Mouse (Mus musculus) gastrocnemius, postnatal 36 days (tissue): ENCODE data around the gene Hist1h2ah. TPM values are rescaled to one million over a fixed set of nuclear protein-coding genes. Genes with fewer than 3 reads are reported as not detected.

Experiments
- DNase-seq, 2 experiments: peaks; one replicate each; pipeline ENCODE4 v3.0.0; 2022
- intact Hi-C: fragments of 180-260 bp; cut with DNase I; formaldehyde crosslinking; loops from one replicate; pipeline ENCODE4 v1.15.1; 2025
- total RNA-seq, 2 experiments: library from RNA; stranded (reverse); gene quantifications; 2 replicates each; pipeline ENCODE4 v1.2.3; 2021

The Hist1h2ah gene
- total RNA-seq, 2 experiments from 2014 or later = 12.2 to 13.3 TPM

DNA sequence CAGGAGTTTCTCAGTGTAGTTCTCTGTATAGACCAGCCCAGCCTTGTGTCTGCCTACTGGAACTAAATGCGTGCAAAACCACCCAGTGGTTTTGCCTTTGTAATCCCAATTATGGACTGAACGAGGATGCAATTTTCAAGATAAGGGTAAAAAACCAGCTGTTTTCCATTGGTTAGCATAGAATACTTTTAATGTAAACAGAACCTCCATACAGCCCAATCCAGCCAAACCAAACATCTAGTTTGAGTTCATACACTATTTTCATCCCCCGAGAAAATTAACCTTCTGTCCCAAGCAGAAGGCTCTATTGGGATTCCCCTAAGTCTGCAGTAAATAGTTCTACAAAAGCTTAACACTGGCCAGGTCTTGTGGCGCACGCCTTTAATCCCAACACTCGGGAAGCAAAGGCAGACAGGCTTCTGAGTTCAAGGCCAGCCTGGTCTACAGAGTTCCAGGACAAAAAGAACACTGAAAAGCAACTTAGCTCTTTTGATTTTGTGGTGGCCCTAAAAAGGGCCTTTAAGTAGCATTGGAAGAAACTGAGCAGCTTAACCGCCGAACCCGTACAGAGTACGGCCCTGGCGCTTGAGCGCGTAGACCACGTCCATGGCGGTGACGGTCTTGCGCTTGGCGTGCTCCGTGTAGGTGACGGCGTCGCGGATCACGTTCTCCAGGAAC, 5.2 kb upstream of the Hist1h2ah start:
- intact Hi-C loops = loop anchor here (10.0 kb wide), 1 partner anchor 1714 kb away; the partner anchor contains the start of genes Hist1h2ab, Hist1h3b and Hist1h4b
- DNase-seq = no peak

DNA sequence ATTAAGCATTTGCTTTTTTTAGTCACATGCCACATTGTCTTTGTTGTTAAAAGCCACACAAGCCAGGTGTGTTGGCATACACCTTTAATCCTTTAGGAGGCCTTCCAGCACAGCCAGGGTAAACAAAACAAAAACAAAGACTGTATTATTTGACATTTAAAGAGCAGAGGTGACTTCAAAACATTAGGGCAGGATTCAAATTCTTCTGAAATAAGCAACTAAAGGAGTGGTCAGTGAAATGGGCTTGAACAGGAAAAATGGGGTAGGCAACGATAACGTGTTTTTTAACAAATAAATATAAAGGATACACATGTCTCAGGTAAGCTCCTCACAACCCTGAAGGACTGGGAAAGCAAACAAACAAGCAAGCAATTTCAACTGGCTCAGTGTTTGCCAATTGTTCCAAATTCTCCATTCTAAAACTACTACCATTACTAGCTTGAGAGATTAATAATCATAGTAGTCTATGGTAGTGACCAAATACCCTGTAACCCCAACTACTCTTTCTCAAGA, 4.6 kb upstream of the Hist1h2ah start:
- intact Hi-C loops = loop anchor here (10.0 kb wide), 2 partner anchors 215 to 1715 kb away; partner anchors contain the start of genes Hist1h2ab, Hist1h3b and Hist1h4b
- no peak for DNase-seq

DNA sequence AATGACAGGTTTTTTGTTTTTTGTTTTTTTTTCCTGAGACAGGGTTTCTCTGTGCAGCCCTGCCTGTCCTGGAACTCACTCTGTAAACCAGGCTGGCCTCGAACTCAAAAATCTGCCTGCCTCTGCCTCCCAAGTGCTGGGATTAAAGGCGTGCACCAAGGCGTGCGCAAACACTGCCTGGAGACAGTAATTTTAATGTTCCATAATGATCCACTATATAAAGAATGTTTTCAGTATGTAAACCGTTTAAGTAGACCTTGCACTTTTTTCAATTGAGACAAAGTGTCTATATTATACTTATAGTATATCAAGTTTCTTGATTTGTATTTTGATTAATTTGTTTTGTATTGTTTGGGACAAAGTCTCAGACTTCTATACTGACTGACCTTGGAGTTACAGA, 4.0 kb upstream of the Hist1h2ah start:
- intact Hi-C loops = loop anchor here (10.0 kb wide), 1 partner anchor 215 kb away; no protein-coding TSS in a partner anchor
- no peak for DNase-seq

DNA sequence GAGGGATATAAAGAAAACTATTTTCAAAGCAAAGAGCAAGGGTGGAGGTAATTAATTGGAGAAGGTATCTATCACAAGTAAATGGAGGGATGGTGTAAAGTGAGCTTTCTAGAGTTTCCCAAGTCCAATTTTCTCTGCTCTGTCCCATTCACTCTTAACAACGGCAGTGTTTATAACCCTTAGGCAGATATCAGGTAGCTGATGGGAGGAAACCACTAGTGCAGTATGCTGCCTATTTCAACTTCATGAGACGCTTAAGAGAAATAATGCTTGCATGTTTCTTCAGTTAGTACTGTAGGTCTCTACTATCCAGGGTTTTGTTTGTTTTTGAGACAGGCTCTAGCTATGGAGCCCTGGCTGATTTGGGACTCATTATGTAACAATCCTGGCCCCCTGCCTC, 2.0 kb upstream of the Hist1h2ah start:
- no peak for DNase-seq
- intact Hi-C loops = loop anchor here (10.0 kb wide), 1 partner anchor 213 kb away; no protein-coding TSS in a partner anchor

DNA sequence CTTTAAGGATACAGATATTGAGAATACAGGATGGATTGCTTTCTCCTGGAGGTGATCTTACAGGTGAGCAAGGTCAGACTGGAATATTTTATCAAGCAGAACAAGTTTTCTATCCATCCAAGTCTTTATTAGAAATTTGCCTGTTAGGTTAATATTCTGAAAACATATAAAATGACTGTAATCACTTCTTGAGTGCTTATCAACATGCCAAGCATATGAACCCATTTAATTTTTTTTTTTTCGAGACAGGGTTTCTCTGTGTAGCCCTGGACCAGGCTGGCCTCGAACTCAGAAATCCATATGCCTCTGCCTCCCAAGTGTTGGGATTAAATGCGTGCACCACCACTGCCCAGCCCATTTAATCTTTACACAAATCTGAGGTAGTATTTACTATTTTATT, 1.6 kb upstream of the Hist1h2ah start:
- DNase-seq = no peak
- intact Hi-C loops = loop anchor here (10.0 kb wide), 1 partner anchor 212 kb away; no protein-coding TSS in a partner anchor

DNA sequence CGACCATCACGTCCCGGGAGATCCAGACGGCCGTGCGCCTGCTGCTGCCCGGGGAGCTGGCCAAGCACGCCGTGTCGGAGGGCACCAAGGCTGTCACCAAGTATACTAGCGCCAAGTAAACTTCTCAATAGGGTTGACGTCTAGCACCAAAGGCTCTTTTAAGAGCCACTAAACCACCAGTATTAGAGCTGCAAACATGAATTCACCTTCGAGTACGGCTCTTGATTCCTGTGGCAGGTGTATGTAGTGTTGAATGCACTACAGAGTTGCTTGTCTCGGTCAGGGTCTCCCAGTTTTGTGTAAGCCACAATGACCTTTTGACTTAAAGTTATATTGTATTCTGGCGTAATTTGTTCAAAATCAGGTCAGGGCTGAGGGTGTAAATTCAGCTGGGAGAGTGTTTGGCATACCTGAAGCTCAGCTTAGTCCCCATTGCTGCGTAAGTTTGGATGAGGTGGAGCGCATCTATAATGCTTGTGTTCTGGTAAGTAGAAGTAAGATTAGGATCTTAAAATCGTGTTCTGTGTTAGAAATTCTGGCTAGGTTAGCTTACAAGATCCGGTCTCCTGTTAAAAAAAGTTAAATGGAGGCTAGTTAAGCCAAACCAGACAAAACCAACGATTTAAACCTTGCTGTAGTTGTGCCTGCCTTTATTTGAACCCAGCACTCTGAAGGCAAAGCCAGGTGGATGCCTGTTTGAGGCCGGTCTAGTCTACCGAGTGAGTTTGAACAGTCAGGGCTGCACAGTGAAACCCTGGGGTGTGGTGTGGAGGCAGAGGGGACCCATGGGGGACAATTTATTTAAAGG, 985 bp upstream of the Hist1h2ah start:
- intact Hi-C loops = loop anchor here (10.0 kb wide), 1 partner anchor 212 kb away; no protein-coding TSS in a partner anchor
- DNase-seq = no peak

DNA sequence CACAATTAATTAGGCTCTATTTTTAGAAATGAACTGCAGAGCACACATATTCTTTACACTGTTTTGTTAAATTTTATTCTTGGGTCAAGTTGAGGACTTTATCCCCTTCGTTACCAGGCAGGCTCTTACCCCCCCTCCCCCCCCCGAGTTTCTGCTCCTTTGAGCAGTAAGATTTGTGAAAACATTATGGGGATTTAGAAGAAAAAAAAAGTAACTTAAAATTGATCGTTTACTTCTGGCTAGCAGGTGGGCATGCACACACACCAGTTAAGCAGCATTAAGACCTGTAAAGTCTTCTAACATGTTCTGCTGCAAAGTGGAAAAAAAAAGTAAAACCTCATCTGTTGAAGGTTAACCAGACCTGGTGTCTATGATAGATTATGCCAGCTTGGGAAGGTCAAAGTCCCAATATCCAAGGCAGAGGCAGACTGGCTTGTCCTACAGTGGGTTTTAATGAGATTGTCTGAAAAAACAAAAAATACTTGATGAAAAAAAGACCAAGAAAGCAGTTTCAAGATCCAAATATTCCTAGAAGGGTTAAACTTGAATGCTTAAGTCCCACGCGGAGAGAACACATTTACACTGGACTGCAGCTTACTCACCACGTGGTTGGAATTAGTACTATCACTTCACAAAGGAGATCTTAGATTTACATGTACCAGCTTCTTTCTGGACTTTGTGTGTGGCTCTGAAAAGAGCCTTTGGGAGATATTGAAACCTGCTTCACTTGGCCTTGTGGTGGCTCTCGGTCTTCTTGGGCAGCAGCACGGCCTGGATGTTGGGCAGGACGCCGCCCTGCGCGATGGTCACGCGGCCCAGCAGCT, 713 bp downstream of the Hist1h2ah start:
- DNase-seq = no peak
- intact Hi-C loops = loop anchor here (10.0 kb wide), 1 partner anchor 210 kb away; no protein-coding TSS in a partner anchor

DNA sequence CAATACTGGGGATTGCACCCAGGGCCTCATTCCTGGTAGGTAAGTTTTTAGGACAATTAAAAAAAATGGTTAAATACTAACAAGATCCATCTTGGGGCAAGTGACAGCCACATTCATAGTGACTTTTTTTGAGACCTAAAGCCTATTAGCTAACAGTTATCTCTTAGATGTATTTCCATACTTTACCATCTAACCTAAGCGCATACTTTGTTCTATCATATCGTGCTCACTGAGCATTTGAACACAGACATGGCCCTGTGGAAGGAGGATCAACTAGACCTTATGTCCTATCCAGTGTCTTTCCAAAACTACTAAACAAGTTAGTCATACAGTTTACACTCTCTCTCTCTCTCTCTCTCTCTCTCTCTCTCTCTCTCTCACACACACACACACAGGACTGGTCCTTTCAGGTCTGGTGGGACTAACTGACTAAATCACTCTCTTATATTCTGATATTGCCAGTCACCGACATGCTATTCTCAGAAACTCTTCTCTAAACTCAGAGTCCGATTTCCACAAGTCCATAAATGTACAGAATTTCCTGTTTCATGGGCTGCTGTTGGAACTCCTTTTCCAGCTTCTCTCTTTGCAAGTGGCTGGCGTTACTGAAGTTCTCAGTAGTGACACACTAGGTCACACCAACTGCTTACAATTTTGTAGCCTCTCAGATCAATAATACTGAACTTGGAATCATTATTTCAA, 1.5 kb downstream of the Hist1h2ah start:
- no peak for DNase-seq
- intact Hi-C loops = loop anchor here (10.0 kb wide), 1 partner anchor 209 kb away; no protein-coding TSS in a partner anchor

DNA sequence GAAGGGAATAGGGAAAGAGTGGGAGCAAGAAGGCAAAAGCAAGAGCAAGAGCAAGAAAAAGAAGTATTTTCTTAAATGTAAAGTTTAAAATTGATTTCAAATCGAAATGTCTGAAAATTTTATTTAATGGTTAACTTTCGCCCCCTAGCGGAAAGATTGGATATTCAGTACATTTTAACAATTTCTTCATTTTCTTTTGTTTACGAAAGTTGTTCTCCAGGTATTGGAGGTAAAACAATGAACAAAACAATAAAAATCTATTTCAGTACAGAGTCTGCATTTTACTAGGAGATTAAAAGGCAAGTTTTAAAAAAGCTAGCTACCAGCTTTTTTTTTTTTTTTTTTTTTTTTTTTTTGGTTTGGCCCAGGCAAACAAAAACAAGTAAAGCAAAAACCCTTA, 4.9 kb downstream of the Hist1h2ah start:
- intact Hi-C loops = loop anchor here (10.0 kb wide), 1 partner anchor 206 kb away; no protein-coding TSS in a partner anchor

DNA sequence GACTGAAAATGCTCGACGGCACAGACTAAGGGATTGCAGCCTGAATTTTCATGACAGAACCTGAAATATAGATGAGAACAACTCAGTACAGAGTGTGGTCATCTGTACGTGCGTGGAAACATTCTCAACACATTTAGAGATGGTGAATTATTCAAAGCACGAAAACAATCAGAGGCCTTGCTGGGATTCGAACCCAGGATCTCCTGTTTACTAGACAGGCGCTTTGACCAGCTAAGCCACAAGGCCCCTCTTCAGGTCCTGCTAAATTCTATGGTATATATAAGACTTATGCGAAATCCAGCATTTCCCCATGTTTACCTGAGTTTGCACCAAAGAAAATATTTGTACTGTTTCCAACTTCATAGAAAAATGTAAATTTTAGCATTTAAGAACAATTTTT, 5.4 kb downstream of the Hist1h2ah start:
- DNase-seq = no peak
- intact Hi-C loops = loop anchor here (5.0 to 10.0 kb wide), 6 partner anchors 175 to 1487 kb away; no protein-coding TSS in a partner anchor

More for the DNA sequence above, 4.9 kb downstream of the Hist1h2ah start:
- DNase-seq = no peak

DNA sequence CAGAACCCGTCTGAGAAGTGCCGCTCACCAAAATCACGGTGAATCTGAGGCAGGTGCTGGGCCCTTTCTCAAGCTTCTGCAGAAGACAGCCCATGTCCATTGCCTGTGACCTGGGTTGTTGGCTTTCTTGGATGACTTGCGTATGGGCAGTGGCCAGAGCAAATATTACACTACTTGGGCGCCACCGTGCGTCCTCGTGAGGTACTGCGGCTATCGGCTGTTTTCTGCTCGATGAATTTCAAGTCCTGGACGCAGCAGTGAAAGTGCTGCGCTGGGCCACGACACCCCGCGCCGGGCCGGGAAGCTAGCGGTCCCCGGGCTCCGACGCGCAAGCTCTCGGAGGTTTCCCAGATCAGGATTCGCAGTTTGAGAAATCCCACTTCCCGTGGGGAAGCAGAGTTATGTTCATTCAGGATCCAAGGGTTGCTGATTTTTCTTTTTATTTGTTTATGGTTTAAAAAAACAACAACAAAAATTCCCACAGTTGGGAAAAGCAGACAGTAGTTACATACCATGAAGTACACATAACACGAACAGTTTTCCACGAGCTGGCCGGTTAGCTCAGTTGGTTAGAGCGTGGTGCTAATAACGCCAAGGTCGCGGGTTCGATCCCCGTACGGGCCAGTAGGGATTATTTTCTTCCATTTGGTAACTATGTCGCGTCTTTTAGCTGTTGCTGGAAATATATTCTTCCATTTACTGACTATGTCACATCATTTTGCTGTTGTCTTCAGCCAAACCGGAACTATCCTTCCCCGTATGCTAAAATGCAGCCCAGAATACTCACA, 6.5 kb downstream of the Hist1h2ah start:
- intact Hi-C loops = loop anchor here (1.0 to 10.0 kb wide), 6 partner anchors 55 to 1488 kb away; no protein-coding TSS in a partner anchor
- DNase-seq = peak; percentile 93 to 98

DNA sequence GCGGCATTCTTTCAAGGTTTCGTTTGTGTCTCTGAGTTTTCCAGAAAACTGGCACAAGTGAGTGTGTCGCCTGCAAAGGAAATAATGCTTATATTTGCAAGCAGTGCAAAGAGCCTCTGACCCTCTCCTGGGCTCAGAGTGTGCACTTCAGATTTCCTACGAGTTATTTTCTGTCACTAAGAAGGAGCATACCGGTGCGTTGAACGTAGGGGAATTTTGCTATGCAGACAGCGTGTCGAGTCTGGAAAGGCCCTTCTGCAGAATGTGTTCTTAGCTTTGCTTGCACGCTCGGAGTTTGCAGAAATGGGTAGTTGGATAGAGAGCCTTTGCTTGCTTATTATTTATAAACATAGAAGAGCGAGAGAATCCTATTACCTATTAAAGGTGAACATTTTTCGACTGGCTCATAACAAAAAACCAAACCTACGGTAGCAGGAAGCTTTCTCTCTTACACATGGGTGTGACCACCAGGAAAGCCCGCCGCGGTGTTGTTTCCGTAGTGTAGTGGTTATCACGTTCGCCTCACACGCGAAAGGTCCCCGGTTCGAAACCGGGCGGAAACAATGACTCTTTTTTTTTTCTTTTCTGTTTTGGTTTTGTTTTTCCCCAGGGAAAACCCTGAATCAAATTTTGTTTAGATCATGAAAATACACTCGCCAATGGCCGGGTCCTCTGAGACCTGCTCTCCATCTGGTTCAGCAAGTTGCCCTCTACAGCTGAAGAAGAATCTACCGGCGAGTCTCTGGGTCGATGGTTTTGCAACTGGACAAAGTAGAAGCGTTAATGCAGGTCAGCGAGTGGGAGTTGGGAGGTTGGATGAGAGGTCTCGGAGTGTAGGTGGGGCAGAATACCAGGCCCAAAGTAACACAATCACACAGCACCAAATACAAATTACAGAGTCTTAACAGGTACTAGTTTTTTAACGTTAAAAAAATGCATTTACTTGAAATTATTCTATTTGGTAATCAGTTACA, 9.0 kb downstream of the Hist1h2ah start:
- peak; percentile 67 to 81 for DNase-seq
- intact Hi-C loops = loop anchor here (5.0 to 10.0 kb wide), 5 partner anchors 172 to 1491 kb away; no protein-coding TSS in a partner anchor

DNA sequence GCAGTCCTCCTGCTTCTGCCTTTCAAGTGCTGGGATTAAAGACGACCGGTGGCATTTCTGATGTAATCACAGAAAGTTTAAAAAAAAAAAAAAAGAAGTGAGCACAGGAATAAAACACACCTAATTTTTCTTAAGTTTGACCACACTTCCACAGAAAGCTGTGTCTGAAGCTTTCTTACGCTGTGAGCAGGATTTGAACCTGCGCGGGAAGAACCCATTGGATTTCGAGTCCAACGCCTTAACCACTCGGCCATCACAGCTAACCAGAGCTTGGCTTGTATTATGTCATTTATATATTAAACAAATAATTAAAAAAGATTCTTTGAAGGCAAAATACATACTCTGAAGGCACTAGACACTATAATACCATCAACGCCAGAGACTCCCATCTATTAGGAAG, 13.1 kb downstream of the Hist1h2ah start:
- intact Hi-C loops = loop anchor here (5.0 to 10.0 kb wide), 2 partner anchors 167 to 1425 kb away; no protein-coding TSS in a partner anchor
- DNase-seq = peak; percentile 73

DNA sequence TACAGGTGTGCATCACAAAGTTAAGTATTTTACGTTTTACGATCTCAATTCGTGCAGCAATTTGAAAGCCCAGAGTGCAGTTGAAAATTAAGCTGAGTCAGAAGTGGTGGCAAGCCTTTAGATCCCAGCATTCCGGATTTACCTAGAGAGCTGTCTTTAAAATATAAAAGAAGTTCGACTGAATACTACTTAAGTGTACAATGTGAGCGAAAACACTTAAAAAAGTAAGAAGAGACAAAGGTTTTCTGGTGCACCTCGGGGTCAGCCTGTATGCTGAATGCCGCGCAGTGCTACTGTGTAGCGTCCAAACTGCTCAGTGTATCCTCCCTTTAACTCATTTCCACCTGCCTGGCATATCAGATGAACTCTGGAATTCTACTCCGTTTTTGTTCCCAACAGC, 13.8 kb downstream of the Hist1h2ah start:
- no peak for DNase-seq
- intact Hi-C loops = loop anchor here (2.0 to 10.0 kb wide), 3 partner anchors 47 to 1426 kb away; no protein-coding TSS in a partner anchor

DNA sequence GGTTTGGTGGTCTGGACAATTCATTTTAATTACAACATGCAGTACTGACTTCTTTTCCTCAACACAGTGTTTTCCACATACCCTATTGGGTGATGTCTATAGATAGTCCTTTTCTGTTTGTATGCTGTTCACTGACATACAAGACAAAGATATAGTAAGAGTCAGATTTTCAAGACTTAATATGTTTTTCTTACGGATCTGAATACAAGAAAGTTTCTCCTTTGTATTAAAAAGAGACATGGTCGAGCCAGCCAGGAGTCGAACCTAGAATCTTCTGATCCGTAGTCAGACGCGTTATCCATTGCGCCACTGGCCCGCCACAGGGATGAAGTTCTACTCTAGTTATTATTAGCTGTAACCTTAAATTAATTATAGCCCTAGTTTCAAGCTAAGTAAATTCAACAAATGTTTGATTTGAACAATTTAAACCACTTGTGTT, 14.4 kb downstream of the Hist1h2ah start:
- intact Hi-C loops = loop anchor here (2.0 to 10.0 kb wide), 3 partner anchors 46 to 1426 kb away; no protein-coding TSS in a partner anchor
- DNase-seq = peak; percentile 50 to 57

DNA sequence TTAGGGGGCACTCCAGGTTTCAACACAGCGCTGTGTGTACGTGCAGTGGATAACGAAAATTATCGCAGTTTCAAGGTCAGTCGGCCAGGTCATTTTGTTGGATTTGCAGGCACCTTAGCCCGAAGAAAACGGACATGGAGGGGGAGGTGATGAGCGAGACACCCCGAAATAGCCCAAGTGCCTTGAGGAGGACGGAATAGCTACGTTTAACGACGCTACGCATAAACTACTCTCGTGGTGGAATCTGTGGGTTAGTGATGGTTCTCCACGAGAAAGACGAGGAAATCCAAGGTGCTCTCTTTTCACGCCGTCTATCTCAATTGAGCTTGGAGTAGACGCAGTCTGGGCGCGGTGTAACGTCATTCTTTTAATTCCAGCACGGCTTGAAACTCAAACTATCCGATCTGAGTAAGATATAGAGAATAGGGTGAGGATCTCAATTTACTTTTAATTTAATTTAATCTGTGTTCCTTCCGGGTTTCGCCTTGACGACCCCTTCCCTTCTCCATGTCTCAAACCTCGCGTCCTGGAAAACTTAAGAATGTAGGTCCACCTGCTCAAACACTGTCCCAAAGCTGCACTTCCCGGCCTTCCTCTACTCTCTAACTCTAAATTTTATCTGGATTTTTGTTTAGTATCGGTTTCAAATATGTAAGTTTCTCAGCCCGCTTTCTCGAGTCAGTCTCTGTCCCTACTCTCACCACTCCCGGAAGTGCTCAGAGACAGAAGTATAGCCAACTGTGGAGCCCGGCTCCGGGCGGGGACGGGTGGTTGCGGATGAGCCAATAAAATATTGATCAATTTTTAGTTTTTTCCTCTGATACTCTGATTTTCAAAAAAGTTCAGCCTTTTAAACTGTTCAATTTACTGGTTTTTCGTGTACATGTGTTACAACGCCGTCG, 15.2 kb downstream of the Hist1h2ah start:
- intact Hi-C loops = loop anchor here (2.0 to 10.0 kb wide), 3 partner anchors 45 to 1427 kb away; no protein-coding TSS in a partner anchor

More for the DNA sequence above, 15.2 kb downstream of the Hist1h2ah start:
- no peak for DNase-seq
